Mouse (Mus musculus) embryonic stem cell, embryonic (primary cell): ENCODE measurements at regions not wholly inside any gene's neighbourhood (a gene's known extent, or its start where the extent isn't known, plus 50 kb on each side); places are given as distances from the start of the nearest gene placed in this dataset.

Source experiments
- CTCF ChIA-PET, 4 experiments: fragments of 300-600 bp in 2 of 4; fragments of 350-600 bp in 2 of 4; sonication (Branson Sonifier 250); formaldehyde crosslinking; loops; one replicate each; lab custom pipeline; 2022; ENCODE audit warnings: inconsistent platforms in 2 of 4; lab: Charles Lee
- POLR2A ChIA-PET, 4 experiments: fragments of 300-600 bp in 2 of 4; fragments of 350-600 bp in 2 of 4; sonication (Branson Sonifier 250); formaldehyde crosslinking; loops; one replicate each; lab custom pipeline; 2022; ENCODE audit warnings: antibody characterized with exemption in 4 of 4, inconsistent platforms in 1 of 4; lab: Charles Lee

DNA sequence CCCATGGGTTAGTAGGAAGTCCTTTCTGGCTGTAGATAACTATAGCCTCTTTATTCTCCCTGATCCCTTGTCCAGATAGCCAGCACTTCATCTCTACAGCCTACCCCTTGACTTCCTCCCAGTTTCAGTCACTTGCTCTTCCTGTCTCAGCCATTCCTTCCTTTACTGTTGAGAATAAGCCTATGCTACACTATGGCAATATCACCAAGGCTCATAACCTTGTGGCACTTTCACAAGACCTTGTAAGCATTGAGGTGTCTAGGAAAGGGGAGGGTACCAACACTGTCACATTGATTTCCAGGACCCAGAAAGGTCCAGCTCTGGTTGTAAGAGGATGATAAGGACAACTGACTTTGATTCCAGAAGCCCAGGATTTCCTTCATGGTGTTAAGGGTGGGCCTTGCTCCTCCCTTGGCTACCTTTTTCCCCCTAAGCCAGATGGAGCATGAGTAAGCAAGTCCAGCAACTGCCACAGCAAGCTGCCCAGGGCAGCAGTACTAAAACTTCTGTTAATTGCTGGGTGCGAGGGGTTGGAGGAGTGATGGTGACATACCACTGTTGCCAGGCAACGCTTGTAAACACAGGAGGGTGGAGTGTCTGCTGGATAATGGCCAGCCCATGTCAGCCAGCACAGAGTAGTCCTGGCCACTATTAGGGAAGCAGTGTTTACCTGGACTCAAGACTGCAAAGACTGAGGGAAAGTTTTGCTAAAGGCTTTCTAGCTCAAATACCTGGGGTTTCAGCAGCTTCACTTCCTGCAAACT lies 75.7 kb downstream of the Ankrd16 start:
- ChIA-PET POLR2A (no interaction called here), CTCF (no interaction called here)

DNA sequence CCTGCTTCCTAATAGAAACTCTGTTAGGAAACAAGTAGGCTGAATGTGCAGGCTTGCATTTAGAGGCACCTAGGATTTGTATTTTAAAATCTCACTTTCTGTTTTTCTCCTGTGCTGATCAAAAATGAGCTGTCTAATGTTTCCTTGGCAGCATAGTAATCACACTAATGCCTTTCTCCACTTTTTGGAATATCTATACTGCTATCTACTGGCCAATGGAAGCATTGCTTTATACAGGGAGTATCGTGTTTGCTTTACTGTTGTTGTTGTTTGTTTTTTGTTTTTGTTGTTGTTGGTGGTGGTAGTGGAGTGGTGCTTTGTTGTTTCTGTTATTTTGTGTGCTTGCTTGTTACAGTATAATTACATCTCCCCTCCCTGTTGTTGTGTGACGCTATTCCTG lies 92.3 kb downstream of the Ankrd16 start:
- ChIA-PET CTCF (interaction anchor here in 1 of 4 experiments (0.9 kb wide), 1 partner anchor 206 kb away, joined by 3 read pairs; no protein-coding TSS in a partner anchor), POLR2A (no interaction called here)

DNA sequence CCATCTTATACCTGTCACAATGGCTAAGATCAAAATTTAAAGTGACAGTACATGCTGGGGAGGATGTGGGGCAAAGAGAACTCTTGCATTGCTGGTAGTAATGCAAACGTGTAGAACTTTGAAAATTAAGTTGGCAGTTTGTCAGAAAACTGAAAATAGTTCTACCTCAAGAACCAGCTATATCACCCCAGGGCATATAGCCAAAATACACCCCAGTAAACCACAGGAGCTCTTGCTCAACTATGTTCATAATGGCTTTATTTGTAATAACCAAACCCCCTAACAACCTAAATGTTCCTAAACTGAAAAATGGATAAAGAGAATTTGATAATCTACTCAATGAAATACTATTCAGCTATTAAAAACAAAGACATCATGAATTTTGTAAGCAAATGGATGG lies 102.3 kb downstream of the Ankrd16 start:
- ChIA-PET POLR2A (no interaction called here), CTCF (no interaction called here)

DNA sequence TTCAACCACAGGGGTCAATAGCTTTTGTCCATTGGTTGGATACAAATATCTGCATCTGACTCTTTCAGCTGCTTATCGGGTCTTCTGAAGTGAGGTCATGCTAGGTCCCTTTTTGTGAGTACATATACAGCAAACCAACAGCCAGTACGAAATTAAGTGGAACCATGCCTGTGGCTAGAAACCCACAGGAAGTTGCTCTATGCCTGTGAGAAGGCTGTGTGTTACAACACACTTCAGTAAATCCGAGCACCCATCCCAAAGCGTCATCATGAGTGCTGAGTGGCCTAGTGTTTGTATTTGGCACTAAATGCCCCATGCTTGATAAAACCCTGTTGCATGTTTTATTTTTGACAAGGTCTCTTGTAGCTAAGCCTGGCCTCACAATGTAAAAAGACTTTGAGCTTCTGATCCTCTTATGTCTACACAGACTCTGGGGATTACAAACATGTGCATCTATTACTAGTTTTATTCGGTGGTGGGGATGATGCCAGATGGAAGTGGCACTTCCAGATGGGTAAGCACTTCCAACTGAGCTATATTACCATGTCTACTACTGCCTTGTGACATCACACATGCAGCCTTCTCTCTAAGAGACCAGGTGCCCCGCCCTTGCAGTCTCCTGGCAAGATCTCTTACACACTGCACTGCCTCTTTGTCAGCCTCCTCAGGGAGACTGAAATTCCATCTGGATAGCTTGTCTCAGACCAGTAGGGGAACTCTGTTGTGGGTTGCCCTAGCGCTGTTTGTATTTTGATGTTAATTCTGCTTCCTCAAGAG lies 117.3 kb downstream of the Ankrd16 start:
- ChIA-PET POLR2A (interaction anchor here in 1 of 4 experiments (1.1 kb wide), 1 partner anchor 70 kb away, joined by 3 read pairs; no protein-coding TSS in a partner anchor), CTCF (no interaction called here)

DNA sequence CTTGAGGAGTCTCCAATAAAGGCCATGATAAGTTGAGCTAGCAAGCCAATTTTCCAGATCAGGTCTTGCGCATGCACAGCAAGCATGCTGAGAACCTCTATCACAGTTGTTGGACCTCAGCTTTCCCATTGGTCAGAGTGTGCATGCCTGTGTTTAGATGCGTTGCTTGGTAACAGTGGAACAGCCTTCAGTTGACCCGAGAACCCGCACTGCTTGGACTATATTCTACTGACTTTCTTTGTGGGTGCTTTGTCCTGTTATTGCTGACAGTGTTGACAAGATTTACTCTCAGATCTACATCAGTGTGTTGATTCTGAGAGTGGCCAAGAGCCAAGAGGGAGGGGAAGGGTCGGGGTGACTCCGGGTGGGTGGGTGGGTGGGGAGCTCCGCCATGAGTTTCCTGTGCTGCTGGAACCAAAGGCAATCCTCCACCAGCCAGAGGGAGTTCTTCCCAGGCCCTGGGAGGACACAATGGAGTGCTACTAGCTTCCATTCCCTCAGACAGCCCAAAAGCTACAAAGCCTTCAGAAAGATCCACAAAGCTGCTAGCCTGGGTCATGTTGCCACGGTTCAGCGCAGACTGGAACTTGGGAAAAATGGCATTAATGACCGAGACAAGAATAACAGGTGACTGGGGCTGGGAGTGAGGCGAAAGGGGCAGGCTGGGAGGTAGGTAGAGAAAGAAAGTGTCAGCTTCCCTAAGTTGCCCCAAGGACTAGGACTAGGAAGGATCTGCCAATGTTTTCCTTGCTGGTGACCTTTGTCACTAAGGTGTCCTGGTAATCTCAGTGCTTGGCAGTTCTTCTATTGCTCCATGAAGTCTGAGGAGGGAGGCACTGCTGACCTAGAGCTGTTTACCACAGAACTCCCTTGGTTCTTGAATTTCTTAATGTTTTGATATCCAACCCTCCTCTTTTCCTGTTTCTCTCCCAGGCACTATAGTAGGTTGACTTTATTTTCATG lies 122.3 kb downstream of the Ankrd16 start:
- ChIA-PET POLR2A (no interaction called here), CTCF (no interaction called here)

DNA sequence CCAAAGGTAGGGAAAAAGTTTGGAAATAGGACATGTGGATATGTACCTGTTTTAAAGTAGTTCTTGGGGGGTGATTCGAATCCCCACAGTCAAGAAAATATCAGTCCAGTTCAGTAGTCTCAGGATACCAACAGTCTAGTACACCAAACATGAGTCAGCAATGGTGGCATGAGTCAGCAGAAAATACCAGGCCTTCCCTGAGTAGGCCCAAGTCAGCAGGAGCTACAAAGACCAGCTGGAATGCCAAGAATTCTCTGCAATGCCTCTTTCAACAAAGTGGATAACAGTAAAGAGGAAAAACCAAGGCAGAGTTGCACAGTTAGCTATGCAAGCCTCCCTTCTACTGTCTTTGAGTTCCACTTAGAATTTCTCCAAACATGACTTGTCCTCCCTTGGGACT lies 137.1 kb downstream of the Ankrd16 start:
- POLR2A ChIA-PET = interaction anchor here in 1 of 4 experiments (0.6 kb wide), 1 partner anchor 202 kb away, joined by 5 read pairs; no protein-coding TSS in a partner anchor
- CTCF ChIA-PET = no interaction called here

DNA sequence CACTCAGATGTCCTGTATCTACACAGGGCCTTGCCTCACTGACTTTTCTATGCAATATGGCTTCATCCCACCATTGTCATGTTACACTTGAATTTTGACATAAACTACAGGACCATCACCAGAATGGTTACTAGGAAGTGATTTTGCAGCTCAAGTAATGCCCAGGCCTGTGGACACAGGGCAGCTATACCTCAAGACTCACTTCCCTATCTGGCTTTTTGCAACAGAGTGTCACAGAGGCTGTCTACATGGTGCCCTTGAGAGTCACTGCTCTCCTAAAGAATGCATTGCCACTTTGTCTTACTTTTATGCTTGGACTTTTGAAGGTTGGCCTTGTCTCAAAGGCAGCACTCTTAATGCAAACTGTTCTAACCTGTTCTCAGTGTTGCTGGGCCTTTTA lies 139.7 kb downstream of the Ankrd16 start:
- CTCF ChIA-PET = no interaction called here
- POLR2A ChIA-PET = no interaction called here

DNA sequence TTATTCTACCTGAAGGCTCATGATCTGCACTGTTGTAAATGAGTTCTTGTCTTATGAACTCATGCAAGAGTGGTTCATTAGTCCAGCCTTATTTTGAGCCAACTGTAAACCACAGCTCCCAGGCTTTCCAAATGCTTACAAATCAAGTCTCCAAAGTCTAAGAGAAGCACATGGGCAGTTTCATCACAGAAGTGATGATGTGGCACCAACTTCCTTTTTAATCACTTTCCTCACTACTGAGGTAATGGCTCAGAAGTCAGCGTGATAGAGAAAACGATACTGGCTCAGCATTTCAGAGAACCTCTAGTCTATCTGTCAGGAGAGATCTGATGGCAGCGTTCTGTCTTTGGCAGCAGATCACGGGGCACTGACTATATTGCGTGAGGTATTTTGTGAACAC lies 140.4 kb downstream of the Ankrd16 start:
- ChIA-PET CTCF (no interaction called here), POLR2A (no interaction called here)

DNA sequence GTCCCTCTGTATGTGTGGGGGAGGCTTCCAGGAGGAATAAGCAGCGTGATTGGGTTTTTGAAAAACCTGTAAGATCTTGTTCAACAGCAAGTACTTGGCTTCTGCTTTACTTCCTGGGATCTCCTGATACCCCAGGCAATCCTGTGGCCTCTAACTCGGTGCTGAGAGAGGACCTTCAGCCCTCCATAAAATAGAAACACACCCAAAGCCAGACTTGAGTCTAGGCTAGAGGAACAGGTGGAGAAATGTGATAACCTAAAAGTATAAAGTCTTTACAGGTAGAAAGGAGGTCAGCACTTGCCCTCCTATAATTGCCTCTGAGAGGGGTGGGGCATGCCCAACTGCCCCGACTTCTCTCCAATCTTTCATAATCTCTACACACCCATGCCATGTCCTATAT lies 183.1 kb downstream of the Ankrd16 start:
- ChIA-PET CTCF (no interaction called here), POLR2A (no interaction called here)

DNA sequence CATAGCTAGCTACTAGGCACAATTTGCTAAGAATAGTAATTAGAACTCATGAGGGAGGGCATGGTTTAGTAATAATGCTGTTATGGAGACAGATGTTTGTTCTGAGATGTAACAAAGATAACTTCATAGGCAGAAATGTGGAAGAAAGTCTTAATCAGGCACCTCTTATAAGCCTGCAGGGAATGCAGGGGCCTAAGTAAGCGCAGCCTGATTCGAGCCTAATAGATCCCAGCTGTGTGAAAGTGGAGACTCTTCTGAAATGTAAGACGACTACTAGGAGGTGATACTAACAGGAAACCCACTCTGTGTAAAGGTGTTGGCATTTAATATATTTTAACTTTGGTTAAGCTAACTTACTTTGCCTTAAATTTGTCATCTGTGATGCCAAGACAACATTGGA lies 187.7 kb downstream of the Ankrd16 start:
- ChIA-PET CTCF (no interaction called here), POLR2A (interaction anchor here in 1 of 4 experiments (1.4 kb wide), 1 partner anchor 70 kb away, joined by 3 read pairs; no protein-coding TSS in a partner anchor)

DNA sequence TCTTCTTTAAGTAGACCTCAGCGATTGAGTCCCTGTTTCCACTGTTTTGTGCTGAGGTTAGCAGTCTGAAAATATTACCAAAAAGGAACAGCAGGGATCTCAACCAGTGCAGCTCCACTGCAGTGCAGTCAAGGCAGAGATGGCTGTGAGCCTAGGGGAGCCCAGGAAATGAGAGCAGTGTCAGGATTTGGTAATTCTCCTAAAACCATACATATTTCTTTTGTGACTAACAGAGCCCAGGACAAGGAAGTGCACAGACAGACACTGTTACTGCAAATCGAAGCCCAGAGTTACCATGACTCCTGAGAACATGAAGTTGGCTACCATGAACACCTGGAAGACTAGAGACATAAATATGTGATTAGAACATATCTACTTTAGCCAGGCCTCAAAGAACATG lies 189.3 kb downstream of the Ankrd16 start:
- ChIA-PET CTCF (no interaction called here), POLR2A (no interaction called here)

DNA sequence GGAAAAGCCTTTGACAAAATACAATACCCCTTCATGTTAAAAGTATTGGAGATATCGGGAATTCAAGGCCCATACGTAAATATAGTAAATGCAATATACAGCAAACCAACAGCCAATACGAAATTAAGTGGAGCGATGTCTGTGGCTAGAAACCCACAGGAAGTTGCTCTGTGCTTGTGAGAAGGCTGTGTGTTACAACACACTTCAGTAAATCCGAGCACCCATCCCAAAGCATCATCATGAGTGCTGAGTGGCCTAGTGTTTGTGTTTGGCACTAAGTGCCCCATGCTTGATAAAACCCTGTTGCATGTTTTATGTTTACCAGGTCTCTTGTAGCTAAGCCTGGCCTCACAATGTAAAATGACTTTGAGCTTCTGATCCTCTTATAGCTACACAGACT lies 194.3 kb downstream of the Ankrd16 start:
- CTCF ChIA-PET = no interaction called here
- POLR2A ChIA-PET = interaction anchor here in 1 of 4 experiments (0.6 kb wide), 1 partner anchor 332 kb away, joined by 3 read pairs; no protein-coding TSS in a partner anchor

DNA sequence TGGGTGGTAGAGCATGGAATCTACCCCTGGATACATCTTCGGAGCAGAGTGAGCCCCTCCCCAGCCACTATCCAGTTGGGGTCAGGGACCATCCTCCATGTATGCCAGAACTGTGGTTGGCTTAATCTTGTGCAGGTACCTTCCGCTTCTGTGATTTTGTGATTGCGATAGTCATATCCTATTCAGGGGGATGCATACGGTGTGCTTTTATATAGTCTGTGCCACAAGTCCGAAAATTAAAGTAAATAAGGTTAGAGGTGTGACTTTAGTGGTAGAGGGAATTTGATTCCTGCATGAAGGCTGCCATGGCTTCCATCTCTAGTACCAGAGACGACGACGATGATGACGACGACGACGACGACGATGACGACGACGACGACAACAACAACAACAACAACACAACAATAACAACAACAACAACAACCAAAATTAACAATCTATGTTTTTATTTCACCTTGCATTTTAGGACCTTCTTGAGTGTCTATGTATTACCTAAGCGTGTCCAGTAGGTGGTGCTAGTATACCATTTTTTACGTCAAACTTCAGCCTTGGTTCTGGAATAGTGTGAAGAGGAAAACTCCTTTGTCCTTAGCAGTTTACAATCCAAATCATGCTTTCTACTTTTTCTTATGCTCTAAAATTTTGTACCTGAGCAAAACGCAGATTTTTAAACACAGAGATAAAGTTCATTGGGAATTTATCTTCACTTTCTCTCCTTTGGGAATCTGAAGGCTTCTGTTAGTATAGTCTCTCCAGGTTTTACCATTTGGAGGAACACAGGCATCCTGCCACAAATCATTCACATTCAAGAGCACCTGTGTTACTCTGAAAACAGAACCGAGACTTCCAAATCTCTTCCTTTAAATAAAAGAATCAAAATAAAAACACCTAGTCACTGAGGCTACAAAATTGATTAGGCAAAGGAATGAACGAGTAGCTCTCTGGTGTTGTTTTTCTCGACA lies 224.5 kb downstream of the Ankrd16 start:
- ChIA-PET POLR2A (no interaction called here), CTCF (interaction anchor here in 1 of 4 experiments (0.5 to 0.6 kb wide), 2 partner anchors 302 to 382 kb away, joined by 4 to 5 read pairs; no protein-coding TSS in a partner anchor)

DNA sequence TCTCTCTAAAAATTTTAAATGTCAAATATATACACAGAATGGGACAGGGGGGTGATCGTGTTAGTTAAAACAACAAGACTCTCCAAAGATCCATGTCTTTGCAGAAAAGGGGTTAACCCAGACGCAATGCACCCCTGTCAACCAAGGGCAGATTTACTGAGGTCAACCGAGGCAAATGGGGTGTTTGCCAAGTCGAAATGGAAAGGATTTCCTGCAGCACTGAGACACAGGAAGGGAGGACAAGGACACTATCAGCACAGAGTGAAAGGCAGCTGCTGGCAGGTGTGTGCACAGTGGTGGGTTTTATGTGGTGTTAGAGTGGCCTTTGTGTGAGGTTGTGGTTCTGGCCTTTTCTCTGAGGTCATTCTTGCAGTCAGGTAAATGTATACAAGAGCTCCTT lies 226.7 kb downstream of the Ankrd16 start:
- ChIA-PET CTCF (no interaction called here), POLR2A (no interaction called here)

DNA sequence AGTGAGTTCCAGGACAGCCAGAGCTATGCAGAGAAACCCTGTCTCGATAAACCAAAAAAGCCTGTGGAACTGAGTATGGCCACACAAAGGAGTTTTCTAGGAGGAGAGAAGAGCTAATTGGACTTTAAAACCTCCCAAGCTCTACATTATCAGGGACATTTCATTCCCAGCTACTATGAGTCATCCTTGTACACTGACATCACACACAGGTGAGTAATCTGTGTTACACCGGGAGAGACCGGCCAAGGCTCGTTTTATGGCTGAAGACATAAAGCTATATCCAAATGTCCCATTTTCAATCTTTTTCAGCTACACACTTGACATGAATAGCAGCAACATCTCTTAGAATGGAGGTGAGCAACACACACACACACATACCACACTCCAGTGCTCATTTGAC lies 229.5 kb downstream of the Ankrd16 start:
- CTCF ChIA-PET = interaction anchor here in 1 of 4 experiments (1.1 kb wide), 1 partner anchor 343 kb away, joined by 3 read pairs; no protein-coding TSS in a partner anchor
- POLR2A ChIA-PET = no interaction called here

DNA sequence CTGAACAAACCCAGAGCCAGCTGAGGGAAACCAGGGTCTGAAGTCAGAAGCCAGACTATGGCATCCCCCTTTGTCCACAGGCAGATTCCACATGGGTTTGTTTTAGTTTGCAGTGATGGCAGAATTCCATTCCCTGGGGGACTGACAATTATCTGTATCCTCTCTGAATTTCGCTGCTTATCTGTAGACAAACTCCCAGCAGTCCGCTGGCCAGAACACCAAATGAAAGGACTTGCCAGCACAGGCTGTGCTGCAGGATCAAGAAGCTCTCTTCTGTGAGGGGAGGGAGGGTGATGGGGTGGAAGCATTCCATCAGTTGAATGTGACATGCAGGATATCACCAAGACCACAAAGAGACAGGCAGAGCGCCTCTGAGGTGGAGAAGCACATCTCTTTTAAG lies 233.8 kb downstream of the Ankrd16 start:
- CTCF ChIA-PET = interaction anchor here in 1 of 4 experiments (0.6 kb wide), 1 partner anchor 217 kb away, joined by 6 read pairs; no protein-coding TSS in a partner anchor
- POLR2A ChIA-PET = no interaction called here

DNA sequence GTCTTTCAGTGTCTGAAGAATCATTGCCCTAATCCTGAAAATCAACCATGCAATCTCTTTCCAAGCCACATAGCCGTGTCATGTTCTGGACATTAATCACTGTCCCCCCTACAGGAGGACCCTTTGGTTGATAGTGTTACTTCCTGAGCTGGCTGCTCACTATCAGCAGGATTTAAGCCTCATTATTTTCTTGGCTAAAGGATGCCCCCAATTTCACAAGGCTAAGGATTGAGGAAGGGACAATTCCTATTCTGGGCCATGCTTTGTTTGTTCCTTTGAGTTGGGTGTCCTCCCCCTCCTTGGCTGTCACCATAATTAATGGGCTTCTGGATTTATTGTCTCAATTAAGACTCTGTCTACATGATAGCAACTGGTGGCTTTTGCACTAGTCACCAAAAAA lies 241.9 kb downstream of the Ankrd16 start:
- ChIA-PET POLR2A (no interaction called here), CTCF (no interaction called here)
